Mouse (Mus musculus): Measurements from ENCODE around the gene Gm14743.
"Not testable (repeated sequence)": the region's sequence is repeated elsewhere in the genome, so short reads cannot be mapped to it uniquely, and the experiment has no call there.

The Gm14743 gene

GRCm38 (mm10) chrX:78245821-78246220, at the start of gene Gm14743:
Gm14743 (minus strand) TSS chrX:78245921.
- not testable (repeated sequence) for DNase-seq

GRCm38 (mm10) chrX:78202829-78203228, 42.9 kb downstream of the Gm14743 start:
- no peak for DNase-seq

GRCm38 (mm10) chrX:78202220-78202619, 43.5 kb downstream of the Gm14743 start:
- DNase-seq: not testable (repeated sequence)
